Mouse (Mus musculus) myocyte (in vitro differentiated cells): ENCODE data around the gene Lrrc56.

Source experiments
- CEBPB ChIP-seq: IDR thresholded peaks from 2 replicates; pipeline ENCODE4 v1.6.1; 2011; ENCODE audit warnings: mild to moderate bottlenecking, moderate library complexity; ENCODE audit not compliant: poor library complexity, insufficient read depth, severe bottlenecking
- E2F4 ChIP-seq: IDR thresholded peaks from one replicate; pipeline ENCODE4 v1.6.1; 2011; ENCODE audit warnings: mild to moderate bottlenecking, control low read depth, moderate library complexity; ENCODE audit not compliant: insufficient read depth
- MAX ChIP-seq: IDR thresholded peaks from one replicate; pipeline ENCODE4 v1.6.1; 2011; ENCODE audit warnings: low read depth, mild to moderate bottlenecking, control low read depth
- MYOG ChIP-seq, 3 experiments: IDR thresholded peaks; one replicate each; pipeline ENCODE4 v1.6.1; 2011; ENCODE audit warnings: control low read depth in 2 of 3, low read depth in 2 of 3, mild to moderate bottlenecking in 2 of 3; ENCODE audit not compliant: insufficient read length in 2 of 3, control insufficient read depth in 1 of 3, insufficient read depth in 1 of 3
- POLR2A ChIP-seq: IDR thresholded peaks from one replicate; pipeline ENCODE4 v1.6.1; 2011; ENCODE audit warnings: low read depth, mild to moderate bottlenecking, control low read depth, moderate library complexity; ENCODE audit not compliant: insufficient read length
- POLR2AphosphoS2 ChIP-seq: IDR thresholded peaks from one replicate; pipeline ENCODE4 v1.6.1; 2011; ENCODE audit warnings: low read depth, control low read depth; ENCODE audit not compliant: insufficient read length
- REST ChIP-seq: IDR thresholded peaks from one replicate; pipeline ENCODE4 v1.6.1; 2011; ENCODE audit warnings: mild to moderate bottlenecking, control low read depth, moderate library complexity; ENCODE audit not compliant: insufficient read depth, insufficient read length
- SRF ChIP-seq: IDR thresholded peaks from one replicate; pipeline ENCODE4 v1.6.1; 2011; ENCODE audit warnings: low read depth; ENCODE audit not compliant: control insufficient read depth, insufficient read length
- TCF12 ChIP-seq: IDR thresholded peaks from one replicate; pipeline ENCODE4 v1.6.1; 2011; ENCODE audit warnings: mild to moderate bottlenecking, control low read depth; ENCODE audit not compliant: poor library complexity, insufficient read depth, severe bottlenecking
- USF1 ChIP-seq: IDR thresholded peaks from one replicate; pipeline ENCODE4 v1.6.1; 2011; ENCODE audit warnings: low read depth, mild to moderate bottlenecking, control low read depth, moderate library complexity

DNA sequence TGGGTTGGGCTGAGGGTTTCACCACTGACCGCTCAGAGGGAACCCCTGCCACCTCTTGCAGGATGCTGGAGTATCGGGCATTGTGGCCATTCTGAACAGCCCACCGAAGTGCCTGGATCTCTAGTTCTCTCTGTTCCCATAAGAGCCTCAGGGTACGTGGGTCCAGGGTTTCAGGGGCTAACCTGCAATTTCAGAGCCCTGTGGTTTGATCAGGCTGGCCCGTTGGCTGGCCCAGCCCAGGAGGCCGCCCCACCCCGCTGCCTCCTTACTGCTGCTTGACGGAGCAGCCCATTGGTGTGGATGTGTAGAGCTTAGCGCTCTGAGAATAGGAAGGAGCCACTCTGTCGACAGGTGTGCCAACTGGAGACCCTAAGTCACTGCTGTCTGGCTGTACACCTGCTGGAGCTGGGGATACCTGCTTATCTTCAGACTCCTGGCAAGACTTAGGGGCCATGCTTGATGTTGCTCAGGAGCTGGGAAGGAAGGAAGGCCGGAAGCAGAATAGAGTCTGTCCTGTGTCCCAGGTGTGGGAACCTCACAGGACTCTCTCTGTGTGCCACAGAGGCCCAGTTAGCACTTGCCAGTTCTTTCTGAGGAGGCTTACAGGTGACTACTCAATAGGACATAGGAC lies 19.8 kb downstream of the Lrrc56 start, which contains the start of gene Lmntd2:
- TF ChIP-seq REST (no peak), POLR2A (no peak), E2F4 (no peak), POLR2AphosphoS2 (no peak), MAX (no peak), USF1 (no peak), CEBPB (no peak), TCF12 (no peak), SRF (no peak), MYOG (IDR thresholded peaks at IDR 0.05; ENCODE audit: control insufficient read depth in 1 of 3, insufficient read depth in 1 of 3, insufficient read length in 2 of 3, low read depth in 2 of 3) (no peak)
